ENCODE assay signal across 21 mouse cellular contexts in the genomic region with DNA sequence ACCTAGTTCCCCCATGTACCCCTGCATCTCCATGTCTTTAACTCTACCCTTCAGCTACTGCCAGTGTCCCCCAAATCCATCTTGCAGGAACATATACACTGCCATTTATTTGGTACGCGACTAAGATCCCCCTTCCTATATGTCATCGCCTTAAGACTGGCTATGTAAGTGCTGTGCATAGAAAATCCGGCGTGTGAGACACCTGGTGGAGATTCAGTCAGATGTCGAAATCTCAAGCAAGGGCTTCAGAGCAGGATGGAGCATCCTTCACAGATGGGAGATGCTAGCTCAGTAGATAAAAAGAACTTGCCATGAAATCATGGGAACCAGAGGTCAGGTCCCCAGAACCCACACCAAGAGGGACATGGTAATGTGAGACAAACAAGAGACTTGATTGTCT.
"Had no signal": no experiment of that assay in that cellular context is flagged by ENCODE, and none has a peak within 500 bp of the region (broad histone marks: within the 10 kb centered on the region; RNA-seq: fewer than 3 reads in every experiment).

No protein-coding gene starts in this region.

- H3K36me3 ChIP-seq: kidney, embryonic 15.5 days; limb, embryonic 10.5 days; limb, embryonic 13.5 days; liver, embryonic 13.5 days; midbrain, embryonic 10.5 days; neural tube, embryonic 12.5 days; neural tube, embryonic 15.5 days had no signal

- DNase-seq: kidney, adult 2 months; kidney, postnatal 14 days; kidney, postnatal 4 days; liver, embryonic 13.5 days; lung, adult 2 months; lung, postnatal 14 days; lung, postnatal 4 days; midbrain, embryonic 14.5 days; right cerebral cortex, adult 18-20 months; right cerebral cortex, postnatal 14 days; right cerebral cortex, postnatal 4 days; thymus, adult 2 months; thymus, postnatal 25 days had no signal

- ATAC-seq: intestine, postnatal 0 days had no signal

- H3K4me2 ChIP-seq: kidney, embryonic 15.5 days; limb, embryonic 13.5 days; liver, embryonic 13.5 days; neural tube, embryonic 12.5 days; neural tube, embryonic 15.5 days had no signal

- H3K9me3 ChIP-seq: kidney, embryonic 15.5 days; limb, embryonic 10.5 days; limb, embryonic 13.5 days; liver, embryonic 13.5 days; midbrain, embryonic 10.5 days; neural tube, embryonic 12.5 days; neural tube, embryonic 15.5 days had no signal

- H3K27ac ChIP-seq: kidney, embryonic 15.5 days; limb, embryonic 10.5 days; limb, embryonic 13.5 days; liver, embryonic 13.5 days; midbrain, embryonic 10.5 days; neural tube, embryonic 12.5 days; neural tube, embryonic 15.5 days; stomach, postnatal 0 days had no signal

- H3K27me3 ChIP-seq: kidney, embryonic 15.5 days; liver, embryonic 13.5 days; neural tube, embryonic 12.5 days; neural tube, embryonic 15.5 days had no signal

- H3K9ac ChIP-seq: kidney, embryonic 15.5 days; limb, embryonic 13.5 days; liver, embryonic 13.5 days; neural tube, embryonic 12.5 days; neural tube, embryonic 15.5 days had no signal

- H3K4me1 ChIP-seq: liver, embryonic 13.5 days had no signal

- H3K4me3 ChIP-seq: kidney, embryonic 15.5 days; limb, embryonic 10.5 days; limb, embryonic 13.5 days; liver, embryonic 13.5 days; midbrain, embryonic 10.5 days; neural tube, embryonic 12.5 days; neural tube, embryonic 15.5 days had no signal
